Mouse (Mus musculus) lung, embryonic 16.5 days (tissue): ENCODE data around the gene Tacr2. TPM values are rescaled to one million over a fixed set of nuclear protein-coding genes. Genes with fewer than 3 reads are reported as not detected.

Experiments used
- ATAC-seq: fragments of 200-750 bp; cut with Nextera tagmentation; 2 replicates; pipeline ENCODE4 v1.8.0; 2017; ENCODE audit warnings: low read depth, mild to moderate bottlenecking, moderate library complexity
- H3K27ac ChIP-seq: fragments of 300-500 bp; sonication (generic); 2 replicates; pipeline ENCODE4 v1.5.1; 2014; ENCODE audit warnings: mild to moderate bottlenecking, control low read depth, low read length
- H3K27me3 ChIP-seq: fragments of 300-500 bp; sonication (generic); 2 replicates; pipeline ENCODE4 v1.6.1; 2014; ENCODE audit warnings: low read depth, low read length, mixed read lengths; ENCODE audit not compliant: control insufficient read depth, insufficient read depth
- H3K36me3 ChIP-seq: fragments of 300-500 bp; sonication (generic); 2 replicates; pipeline ENCODE4 v1.6.1; 2014; ENCODE audit warnings: low read length; ENCODE audit not compliant: control insufficient read depth, insufficient read depth
- H3K4me1 ChIP-seq: fragments of 300-500 bp; sonication (generic); replicated peaks from 2 replicates; pipeline ENCODE4 v1.6.1; 2014; ENCODE audit warnings: low read length, mixed read lengths; ENCODE audit not compliant: control insufficient read depth, insufficient read depth
- H3K4me2 ChIP-seq: fragments of 300-500 bp; sonication (generic); 2 replicates; pipeline ENCODE4 v1.6.1; 2014; ENCODE audit warnings: low read depth, low read length, control low read depth
- H3K4me3 ChIP-seq: fragments of 300-500 bp; sonication (generic); 2 replicates; pipeline ENCODE4 v1.5.1; 2014; ENCODE audit warnings: mild to moderate bottlenecking, low read length, control low read depth
- H3K9ac ChIP-seq: fragments of 300-500 bp; sonication (generic); 2 replicates; pipeline ENCODE4 v1.6.1; 2014; ENCODE audit warnings: low read length, control low read depth
- H3K9me3 ChIP-seq: fragments of 300-500 bp; sonication (generic); 2 replicates; pipeline ENCODE4 v1.6.1; 2016; ENCODE audit warnings: low read length; ENCODE audit not compliant: control insufficient read depth
- WGBS: fragments of 180-500 bp; shearing (Covaris S2); extraction: QIAGEN DNeasy Blood & Tissue Kit; methylation state at CpG from one replicate; pipeline ENCODE4 v1.1.7; 2014; 5-methylcytosine and 5-hydroxymethylcytosine counted together
- polyA plus RNA-seq: library from polyadenylated mRNA; unstranded; fragments of >200 nt; fragmentation: Nextera tagmentation; extraction: Ambion mirVana; gene quantifications from 2 replicates; pipeline ENCODE4 v1.2.1, GENCODE M21; 2015

Tacr2 gene
- polyA plus RNA-seq, 1 experiment from 2014 or later = 0.87 TPM

GRCm38 (mm10) chr10:62279671-62280070 is 27.4 kb downstream of the Tacr2 start:
- WGBS = 72% methylated on average over 4 of the region's 4 CpGs
- Histone ChIP-seq H3K4me3 (no peak overlapping the region), H3K9ac (no peak overlapping the region), H3K27me3 (no peaks in the 10 kb centered on the region), H3K27ac (no peak overlapping the region), H3K9me3 (no peaks in the 10 kb centered on the region), H3K4me2 (no peak overlapping the region), H3K36me3 (peaks cover 7% of the 10 kb centered on the region), H3K4me1 (no peaks in the 10 kb centered on the region)
- no peak for ATAC-seq

DNA sequence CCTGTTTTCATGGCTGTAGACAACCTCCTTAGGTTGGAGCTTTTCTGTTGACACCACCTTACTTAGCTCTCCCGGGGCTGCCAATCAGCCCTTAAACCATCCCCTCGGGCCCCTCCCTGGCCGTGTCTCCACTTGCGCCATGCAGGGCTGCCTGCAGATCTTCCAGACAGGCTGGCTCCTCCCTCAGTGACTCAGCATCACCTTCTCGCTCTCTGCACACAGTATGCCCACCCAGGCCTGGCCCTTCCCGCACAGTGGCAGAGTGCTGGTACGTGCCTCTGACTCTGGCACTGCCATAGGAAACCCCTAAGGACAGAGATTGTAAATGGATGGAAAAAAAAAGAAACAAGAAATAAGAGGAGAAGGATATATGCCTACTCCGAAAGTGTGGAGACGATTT is 30.5 kb downstream of the Tacr2 start:
- no peaks in the 10 kb centered on the region for H3K27me3 ChIP-seq
- H3K36me3 ChIP-seq = peaks cover 7% of the 10 kb centered on the region
- no peak overlapping the region for H3K9ac ChIP-seq
- ATAC-seq = no peak
- no peak overlapping the region for H3K4me3 ChIP-seq
- H3K27ac ChIP-seq = no peak overlapping the region
- H3K4me2 ChIP-seq = no peak overlapping the region
- H3K4me1 ChIP-seq = no peaks in the 10 kb centered on the region
- 56% methylated on average over 9 of the region's 9 CpGs for WGBS
- no peaks in the 10 kb centered on the region for H3K9me3 ChIP-seq

GRCm38 (mm10) chr10:62283206-62283792 is 31.1 kb downstream of the Tacr2 start:
- Histone ChIP-seq H3K27me3 (no peaks in the 10 kb centered on the region), H3K27ac (no peak overlapping the region), H3K4me1 (no peaks in the 10 kb centered on the region; the same call in 1 of the 2 replicates), H3K9me3 (no peaks in the 10 kb centered on the region), H3K36me3 (peaks cover 7% of the 10 kb centered on the region), H3K9ac (no peak overlapping the region), H3K4me2 (no peak overlapping the region), H3K4me3 (no peak overlapping the region)
- WGBS = 77% methylated on average over 4 of the region's 4 CpGs
- no peak for ATAC-seq

- ATAC-seq = no peak; the same call in 1 of the 2 replicates
- H3K27ac ChIP-seq = 0 out of 2 replicates have a peak overlapping the region, but pooled peaks have one; percentile 18
- no peak overlapping the region for H3K9ac ChIP-seq
- no peaks in the 10 kb centered on the region; the same call in 1 of the 2 replicates for H3K4me1 ChIP-seq
- no peak overlapping the region for H3K4me2 ChIP-seq
- WGBS = 64% methylated on average over 6 of the region's 6 CpGs
- H3K27me3 ChIP-seq = no peaks in the 10 kb centered on the region
- peaks cover 2% of the 10 kb centered on the region; the same call in 1 of the 2 replicates for H3K36me3 ChIP-seq
- H3K9me3 ChIP-seq = no peaks in the 10 kb centered on the region
- H3K4me3 ChIP-seq = no peak overlapping the region
These were observed 35.4 kb downstream of the Tacr2 start for GRCm38 (mm10) chr10:62287460-62288124.

DNA sequence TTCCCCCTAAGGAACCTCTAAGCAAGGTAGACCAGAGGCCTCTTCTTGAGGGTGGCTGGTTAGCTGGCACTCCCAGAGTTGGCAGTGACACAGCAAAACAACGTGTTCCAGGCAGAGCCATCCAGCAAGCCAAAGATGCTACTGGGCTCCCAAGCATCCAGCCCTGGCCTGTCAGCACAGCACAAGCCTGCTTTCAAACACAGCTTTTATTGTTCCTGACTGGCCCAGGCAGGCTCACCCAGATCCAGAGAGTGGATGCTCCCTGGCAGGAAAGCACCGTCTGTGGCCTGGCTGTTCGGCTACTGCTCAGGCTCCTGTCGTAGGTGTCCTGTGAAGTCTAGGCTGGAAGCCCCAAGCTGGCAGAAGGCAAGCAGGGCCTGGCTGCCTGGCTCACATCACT is 41.9 kb downstream of the Tacr2 start:
- peaks cover 2% of the 10 kb centered on the region; the same call in 1 of the 2 replicates for H3K36me3 ChIP-seq
- no peaks in the 10 kb centered on the region for H3K4me1 ChIP-seq
- no peak overlapping the region for H3K4me2 ChIP-seq
- 82% methylated on average over 4 of the region's 4 CpGs for WGBS
- H3K27me3 ChIP-seq = no peaks in the 10 kb centered on the region
- no peak overlapping the region for H3K9ac ChIP-seq
- no peak overlapping the region for H3K27ac ChIP-seq
- H3K4me3 ChIP-seq = no peak overlapping the region
- ATAC-seq = no peak
- no peaks in the 10 kb centered on the region for H3K9me3 ChIP-seq

DNA sequence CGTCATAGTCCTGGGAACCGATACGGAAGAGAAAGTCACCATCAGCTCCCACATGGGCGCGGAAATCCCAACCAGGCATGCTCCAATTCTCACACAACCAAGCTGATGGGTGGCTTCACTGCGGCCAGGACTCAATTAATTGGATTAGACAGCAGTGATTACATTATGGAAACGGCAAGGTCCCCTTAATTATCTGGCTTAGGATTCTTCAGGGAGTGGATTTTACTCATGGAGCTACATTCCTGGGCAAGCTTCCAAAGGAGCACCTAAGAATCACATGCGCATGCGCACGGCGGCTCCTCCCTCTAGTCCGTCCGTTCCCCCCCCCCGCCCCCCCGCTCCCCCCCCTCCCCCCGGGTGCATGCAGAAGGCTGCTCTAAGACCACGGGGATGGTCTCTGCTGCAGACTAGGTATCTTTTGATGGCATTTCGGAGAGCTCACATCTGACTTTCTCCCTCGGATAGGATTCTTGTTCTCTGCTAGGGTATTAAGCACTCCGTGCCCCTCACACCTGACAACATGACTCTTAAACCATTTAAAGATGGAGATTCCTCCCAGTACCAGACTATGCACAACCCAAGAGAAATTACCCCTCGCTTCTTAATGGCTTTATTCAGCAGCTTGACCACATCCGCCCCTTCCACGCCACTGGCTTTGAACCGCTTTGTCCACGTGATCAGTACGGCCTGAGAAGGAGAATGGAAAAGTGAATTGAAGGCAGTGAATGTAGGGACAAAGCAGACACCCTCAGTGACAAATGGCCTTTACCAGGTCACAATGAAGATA is 44.0 kb downstream of the Tacr2 start:
- 65% methylated on average over 23 of the region's 26 CpGs for WGBS
- no peak overlapping the region for H3K4me3 ChIP-seq
- no peak for ATAC-seq
- H3K4me1 ChIP-seq = peaks cover 4% of the 10 kb centered on the region; the same call in 1 of the 2 replicates
- H3K27me3 ChIP-seq = no peaks in the 10 kb centered on the region
- no peak overlapping the region for H3K9ac ChIP-seq
- no peak overlapping the region for H3K4me2 ChIP-seq
- H3K36me3 ChIP-seq = peaks cover 2% of the 10 kb centered on the region; the same call in 1 of the 2 replicates
- H3K27ac ChIP-seq = no peak overlapping the region
- no peaks in the 10 kb centered on the region for H3K9me3 ChIP-seq

DNA sequence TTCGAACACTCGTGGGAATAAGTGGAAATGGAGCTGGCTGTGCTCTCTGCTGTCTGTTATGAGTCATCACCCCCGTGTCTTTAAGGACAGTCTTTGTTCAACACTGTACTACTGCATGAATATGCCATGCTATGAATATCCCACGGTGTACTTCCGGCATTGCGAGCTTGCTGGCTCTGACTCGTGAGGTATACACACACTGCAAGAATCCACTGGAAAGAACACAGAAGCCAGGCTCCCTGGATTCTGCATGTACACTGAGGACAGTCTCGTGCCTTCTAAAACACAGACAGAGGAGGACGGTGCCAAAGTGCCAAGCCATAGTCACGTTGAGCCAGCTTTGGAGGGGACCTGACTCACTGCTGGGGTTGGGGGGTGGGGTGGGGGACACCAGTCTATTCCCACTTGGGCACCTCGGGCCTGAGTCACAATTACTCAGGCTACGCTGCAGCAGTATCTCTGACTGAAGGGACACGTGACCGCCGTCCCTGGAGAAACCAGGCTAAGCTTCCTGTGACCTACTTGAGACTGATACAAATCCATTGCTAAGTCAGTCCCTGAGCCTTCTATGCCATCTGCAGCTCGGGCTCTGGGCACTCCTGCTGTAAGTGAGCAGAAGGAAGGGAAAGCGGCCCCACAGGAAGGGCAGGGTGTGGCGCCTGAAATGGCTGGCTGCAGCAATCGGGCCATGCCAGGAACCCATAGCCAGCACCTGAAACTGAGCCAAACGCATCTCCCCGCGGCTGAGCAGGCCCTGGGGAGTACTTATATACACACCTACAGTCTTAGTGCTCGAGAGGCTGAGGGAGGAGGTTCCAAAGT is 48.0 kb downstream of the Tacr2 start:
- no peaks in the 10 kb centered on the region for H3K36me3 ChIP-seq
- H3K9ac ChIP-seq = no peak overlapping the region
- H3K27me3 ChIP-seq = no peaks in the 10 kb centered on the region
- peaks cover 4% of the 10 kb centered on the region; the same call in 1 of the 2 replicates for H3K4me1 ChIP-seq
- H3K4me2 ChIP-seq = no peak overlapping the region
- no peaks in the 10 kb centered on the region for H3K9me3 ChIP-seq
- H3K27ac ChIP-seq = peak overlapping the region; percentile 24; the same call in 1 of the 2 replicates
- ATAC-seq = peak; percentile 50
- no peak overlapping the region for H3K4me3 ChIP-seq
- 65% methylated on average over 23 of the region's 23 CpGs for WGBS

GRCm38 (mm10) chr10:62305090-62305489 is 52.9 kb downstream of the Tacr2 start:
- WGBS = 80% methylated on average over 6 of the region's 6 CpGs
- Histone ChIP-seq H3K36me3 (no peaks in the 10 kb centered on the region), H3K9ac (no peak overlapping the region), H3K9me3 (no peaks in the 10 kb centered on the region), H3K27ac (no peak overlapping the region), H3K27me3 (no peaks in the 10 kb centered on the region), H3K4me3 (no peak overlapping the region), H3K4me1 (peaks cover 4% of the 10 kb centered on the region; the same call in 1 of the 2 replicates), H3K4me2 (no peak overlapping the region)
- ATAC-seq = no peak
